Mouse (Mus musculus) telencephalon, adult 2 months (tissue): ENCODE measurements around the gene Wasf3.
"Not testable (repeated sequence)": the region's sequence is repeated elsewhere in the genome, so short reads cannot be mapped to it uniquely, and the experiment has no call there.

Source experiments
- DNase-seq: peaks from one replicate; pipeline ENCODE4 v3.0.0-alpha.2; 2011; ENCODE audit warnings: low read depth, low spot score

Wasf3 gene

GRCm38 (mm10) chr5:146398386-146399115, 13.8 kb downstream of the Wasf3 start:
- no peak for DNase-seq

- DNase-seq: not testable (repeated sequence)
Measured at GRCm38 (mm10) chr5:146401012-146401411, 16.2 kb downstream of the Wasf3 start.

GRCm38 (mm10) chr5:146402311-146402710, 17.5 kb downstream of the Wasf3 start:
- no peak for DNase-seq

- no peak for DNase-seq
Measured at GRCm38 (mm10) chr5:146403923-146404322, 19.1 kb downstream of the Wasf3 start.

- no peak for DNase-seq
Measured at GRCm38 (mm10) chr5:146406133-146406532, 21.3 kb downstream of the Wasf3 start.

- DNase-seq: no peak
Measured at GRCm38 (mm10) chr5:146407791-146408190, 23.0 kb downstream of the Wasf3 start.

- no peak for DNase-seq
Measured at GRCm38 (mm10) chr5:146408604-146409003, 23.8 kb downstream of the Wasf3 start.

GRCm38 (mm10) chr5:146410821-146411220, 26.0 kb downstream of the Wasf3 start:
- no peak for DNase-seq

GRCm38 (mm10) chr5:146412743-146413430, 28.1 kb downstream of the Wasf3 start:
- DNase-seq: peak; percentile 63

- no peak for DNase-seq
Measured at GRCm38 (mm10) chr5:146414611-146415010, 29.8 kb downstream of the Wasf3 start.

GRCm38 (mm10) chr5:146415218-146415617, 30.4 kb downstream of the Wasf3 start:
- DNase-seq: peak; percentile 54

GRCm38 (mm10) chr5:146416331-146417110, 31.7 kb downstream of the Wasf3 start:
- DNase-seq: no peak

GRCm38 (mm10) chr5:146418092-146418491, 33.3 kb downstream of the Wasf3 start:
- DNase-seq: no peak

- no peak for DNase-seq
Measured at GRCm38 (mm10) chr5:146420081-146420480, 35.3 kb downstream of the Wasf3 start.

- DNase-seq: peak; percentile 68
Measured at GRCm38 (mm10) chr5:146424711-146425326, 40.0 kb downstream of the Wasf3 start.

GRCm38 (mm10) chr5:146425656-146426055, 40.9 kb downstream of the Wasf3 start:
- DNase-seq: no peak

- DNase-seq: peak; percentile 50
Measured at GRCm38 (mm10) chr5:146428109-146428508, 43.3 kb downstream of the Wasf3 start.

GRCm38 (mm10) chr5:146431821-146432220, 47.0 kb downstream of the Wasf3 start:
- DNase-seq: no peak

- no peak for DNase-seq
Measured at GRCm38 (mm10) chr5:146432476-146432875, 47.7 kb downstream of the Wasf3 start.

GRCm38 (mm10) chr5:146435316-146435715, 50.5 kb downstream of the Wasf3 start:
- no peak for DNase-seq

- no peak for DNase-seq
Measured at GRCm38 (mm10) chr5:146436796-146437195, 52.0 kb downstream of the Wasf3 start.
